8 mouse cellular contexts compared by ENCODE assay signal in the genomic region with DNA sequence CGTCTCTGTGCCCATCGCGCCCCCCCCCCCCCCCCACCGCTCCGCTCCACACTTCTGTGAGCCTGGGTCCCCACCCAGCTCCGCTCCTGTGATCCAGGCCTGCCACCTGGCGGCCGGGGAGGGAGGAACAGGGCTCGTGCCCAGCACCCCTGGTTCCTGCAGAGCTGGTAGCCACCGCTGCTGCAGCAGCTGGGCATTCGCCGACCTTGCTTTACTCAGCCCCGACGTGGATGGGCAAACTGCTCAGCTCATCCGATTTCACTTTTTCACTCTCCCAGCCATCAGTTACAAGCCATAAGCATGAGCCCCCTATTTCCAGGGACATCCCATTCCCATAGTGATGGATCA. TPM values are rescaled to one million over a fixed set of nuclear protein-coding genes. Genes with fewer than 3 reads are reported as not detected.
DNase-seq lines count a peak whose midpoint lies in the region; ATAC-seq and TF ChIP-seq lines count a peak whose summit lies in the region.

No protein-coding gene starts in this region.

- peak overlapping the region; percentile 97 for H3K27ac ChIP-seq in heart, embryonic 15.5 days
- H3K27ac ChIP-seq in liver, embryonic 15.5 days (replicated peaks): peak overlapping the region; percentile 55
- H3K27ac ChIP-seq in neural tube, embryonic 11.5 days (ENCODE audit: low read depth, low read length): peak overlapping the region; percentile 49; the same call in 1 of the 2 replicates
- peak overlapping the region; percentile 65 for H3K27ac ChIP-seq in stomach, postnatal 0 days (replicated peaks)

- WGBS in heart, embryonic 15.5 days: 0% methylated on average over 14 of the region's 15 CpGs
- WGBS in liver, embryonic 15.5 days (ENCODE audit: insufficient replicate concordance): 3% methylated on average over 13 of the region's 15 CpGs
- 1% methylated on average over 12 of the region's 15 CpGs for WGBS in neural tube, embryonic 11.5 days
- 0% methylated on average over 9 of the region's 15 CpGs for WGBS in stomach, postnatal 0 days

- 0 out of 2 replicates have a peak, but pooled peaks cover 3% of the 10 kb centered on the region for H3K27me3 ChIP-seq in heart, embryonic 15.5 days
- peaks cover 98% of the 10 kb centered on the region for H3K27me3 ChIP-seq in liver, embryonic 15.5 days
- H3K27me3 ChIP-seq in neural tube, embryonic 11.5 days (ENCODE audit: control insufficient read depth, insufficient read depth, low read length): peaks cover 9% of the 10 kb centered on the region
- H3K27me3 ChIP-seq in stomach, postnatal 0 days (ENCODE audit: control insufficient read depth, insufficient read depth, low read length): no peaks in the 10 kb centered on the region

- DNase-seq in CD4-positive, CD25-positive, alpha-beta regulatory T cell, adult 2 months (ENCODE audit: low read depth, low spot score): peak; percentile 91
- peak; percentile 92 to 94 for DNase-seq in adrenal gland, postnatal 36 days
- DNase-seq in kidney, postnatal 10 days: peak; percentile 93
- DNase-seq in neural tube, embryonic 11.5 days (ENCODE audit: low spot score): peak; percentile 86
- peak; percentile 91 for DNase-seq in stomach, postnatal 0 days (ENCODE audit: low spot score)

- H3K9ac ChIP-seq in heart, embryonic 15.5 days: peak overlapping the region; percentile 48; the same call in 1 of the 2 replicates
- peak overlapping the region; percentile 60; the same call in 1 of the 2 replicates for H3K9ac ChIP-seq in liver, embryonic 15.5 days
- peak overlapping the region; percentile 48 for H3K9ac ChIP-seq in neural tube, embryonic 11.5 days (ENCODE audit: low read length)
- H3K9ac ChIP-seq in stomach, postnatal 0 days (ENCODE audit: low read length): peak overlapping the region; percentile 45

- no peak for TF ChIP-seq EP300 in stomach, postnatal 0 days (optimal IDR thresholded peaks at IDR 0.05)

- peaks cover 52% of the 10 kb centered on the region for H3K4me1 ChIP-seq in heart, embryonic 15.5 days (replicated peaks)
- peaks cover 59% of the 10 kb centered on the region for H3K4me1 ChIP-seq in liver, embryonic 15.5 days (replicated peaks)
- H3K4me1 ChIP-seq in neural tube, embryonic 11.5 days (ENCODE audit: control insufficient read depth, insufficient read depth, low read length): peaks cover 28% of the 10 kb centered on the region
- peaks cover 7% of the 10 kb centered on the region; the same call in 1 of the 2 replicates for H3K4me1 ChIP-seq in stomach, postnatal 0 days (replicated peaks; ENCODE audit: control insufficient read depth, insufficient read depth)

- H3K4me2 ChIP-seq in heart, embryonic 15.5 days: peak overlapping the region; percentile 96
- H3K4me2 ChIP-seq in liver, embryonic 15.5 days: peak overlapping the region; percentile 96
- H3K4me2 ChIP-seq in neural tube, embryonic 11.5 days (ENCODE audit: low read depth): peak overlapping the region; percentile 96
- peak overlapping the region; percentile 83 for H3K4me2 ChIP-seq in stomach, postnatal 0 days (replicated peaks; ENCODE audit: low read depth)

- peaks cover 32% of the 10 kb centered on the region for H3K36me3 ChIP-seq in heart, embryonic 15.5 days
- H3K36me3 ChIP-seq in liver, embryonic 15.5 days (replicated peaks): no peaks in the 10 kb centered on the region
- H3K36me3 ChIP-seq in neural tube, embryonic 11.5 days (ENCODE audit: control insufficient read depth, insufficient read depth, low read length): peaks cover 3% of the 10 kb centered on the region; the same call in 1 of the 2 replicates
- peaks cover 14% of the 10 kb centered on the region; the same call in 1 of the 2 replicates for H3K36me3 ChIP-seq in stomach, postnatal 0 days (ENCODE audit: control insufficient read depth, insufficient read depth, low read length)

- TF ChIP-seq CTCF in stomach, postnatal 0 days (IDR thresholded peaks at IDR 0.05; ENCODE audit: low read depth): peak; percentile 93

- ATAC-seq in erythroid progenitor cell, adult 5-6 weeks (replicated peaks; ENCODE audit: low FRiP score, poor library complexity, severe bottlenecking): peak; percentile 77
- ATAC-seq in heart, embryonic 15.5 days (replicated peaks; ENCODE audit: insufficient number of reproducible peaks, insufficient read depth, low FRiP score, low read depth): peak; percentile 60
- peak; percentile 61 for ATAC-seq in liver, embryonic 15.5 days (ENCODE audit: insufficient read depth)
- ATAC-seq in neural tube, embryonic 11.5 days (ENCODE audit: insufficient read depth, low FRiP score, low TSS enrichment): peak; percentile 40
- peak; percentile 70 for ATAC-seq in stomach, postnatal 0 days (ENCODE audit: low FRiP score, low TSS enrichment)

- peak overlapping the region; percentile 85 for H3K4me3 ChIP-seq in heart, embryonic 15.5 days
- H3K4me3 ChIP-seq in liver, embryonic 15.5 days (replicated peaks): peak overlapping the region; percentile 67
- H3K4me3 ChIP-seq in neural tube, embryonic 11.5 days (ENCODE audit: low read depth, low read length): peak overlapping the region; percentile 75
- peak overlapping the region; percentile 70 for H3K4me3 ChIP-seq in stomach, postnatal 0 days (ENCODE audit: low read depth, low read length)

- H3K9me3 ChIP-seq in heart, embryonic 15.5 days (replicated peaks): no peaks in the 10 kb centered on the region
- no peaks in the 10 kb centered on the region for H3K9me3 ChIP-seq in liver, embryonic 15.5 days (replicated peaks)
- no peaks in the 10 kb centered on the region for H3K9me3 ChIP-seq in neural tube, embryonic 11.5 days (ENCODE audit: control insufficient read depth, low read length)
- H3K9me3 ChIP-seq in stomach, postnatal 0 days (ENCODE audit: control insufficient read depth, low read length): no peaks in the 10 kb centered on the region

RNA-seq across cellular contexts. Expression of a gene that starts 1.2 kb away (rescaled TPM):
- 10 to 100 TPM; 14.0 to 15.6 TPM for total RNA-seq in adrenal gland, postnatal 36 days (2021)
- not detected in 2 replicates for total RNA-seq in erythroid progenitor cell, adult 5-6 weeks (2015; ENCODE audit: low replicate concordance)
- 0.13 TPM in 1 of 2 replicates, not detected in the other for total RNA-seq in erythroid progenitor cell, adult 5-6 weeks (2017; ENCODE audit: low replicate concordance)
- 4.9 and 6.7 TPM in 2 replicates for polyA plus RNA-seq in heart, embryonic 15.5 days (2015; fragmentation: Nextera tagmentation; extraction: Ambion mirVana)
- polyA plus RNA-seq in liver, embryonic 15.5 days (2015; fragmentation: Nextera tagmentation; extraction: Ambion mirVana): 0.90 and 1.2 TPM in 2 replicates
- polyA plus RNA-seq in neural tube, embryonic 11.5 days (2014; fragmentation: Nextera tagmentation; extraction: Ambion mirVana): 6.3 and 7.4 TPM in 2 replicates
- 6.1 and 7.7 TPM in 2 replicates for polyA plus RNA-seq in stomach, postnatal 0 days (2015; fragmentation: Nextera tagmentation; extraction: Ambion mirVana)

RNA-seq across cellular contexts. Expression of a gene that starts 9.5 kb away (rescaled TPM):
- 100 to 1,000 TPM in 1 of 2 experiments, 10 to 100 TPM in 1; 81.5 to 110 TPM for total RNA-seq in adrenal gland, postnatal 36 days (2021)
- 15.9 and 18.4 TPM in 2 replicates for total RNA-seq in erythroid progenitor cell, adult 5-6 weeks (2015; ENCODE audit: low replicate concordance)
- total RNA-seq in erythroid progenitor cell, adult 5-6 weeks (2017; ENCODE audit: low replicate concordance): 4.2 and 5.0 TPM in 2 replicates
- polyA plus RNA-seq in heart, embryonic 15.5 days (2015; fragmentation: Nextera tagmentation; extraction: Ambion mirVana): 51.9 and 57.3 TPM in 2 replicates
- polyA plus RNA-seq in liver, embryonic 15.5 days (2015; fragmentation: Nextera tagmentation; extraction: Ambion mirVana): 13.9 and 15.8 TPM in 2 replicates
- polyA plus RNA-seq in neural tube, embryonic 11.5 days (2014; fragmentation: Nextera tagmentation; extraction: Ambion mirVana): 9.4 and 10.2 TPM in 2 replicates
- 91.3 and 103 TPM in 2 replicates for polyA plus RNA-seq in stomach, postnatal 0 days (2015; fragmentation: Nextera tagmentation; extraction: Ambion mirVana)

RNA-seq across cellular contexts. Expression of a gene that starts 17.1 kb away (rescaled TPM):
- 10 to 100 TPM; 53.8 to 57.1 TPM for total RNA-seq in adrenal gland, postnatal 36 days (2021)
- 17.7 and 33.1 TPM in 2 replicates for total RNA-seq in erythroid progenitor cell, adult 5-6 weeks (2015; ENCODE audit: low replicate concordance)
- 13.1 and 19.4 TPM in 2 replicates for total RNA-seq in erythroid progenitor cell, adult 5-6 weeks (2017; ENCODE audit: low replicate concordance)
- polyA plus RNA-seq in heart, embryonic 15.5 days (2015; fragmentation: Nextera tagmentation; extraction: Ambion mirVana): 14.2 and 20.0 TPM in 2 replicates
- polyA plus RNA-seq in liver, embryonic 15.5 days (2015; fragmentation: Nextera tagmentation; extraction: Ambion mirVana): 3.6 and 5.4 TPM in 2 replicates
- 29.7 and 31.7 TPM in 2 replicates for polyA plus RNA-seq in neural tube, embryonic 11.5 days (2014; fragmentation: Nextera tagmentation; extraction: Ambion mirVana)
- polyA plus RNA-seq in stomach, postnatal 0 days (2015; fragmentation: Nextera tagmentation; extraction: Ambion mirVana): 4.5 and 7.0 TPM in 2 replicates

RNA-seq across cellular contexts. Expression of a gene that starts 25.0 kb away (rescaled TPM):
- not detected for total RNA-seq in adrenal gland, postnatal 36 days (2021)
- not detected in 2 replicates for total RNA-seq in erythroid progenitor cell, adult 5-6 weeks (2015; ENCODE audit: low replicate concordance)
- not detected in 2 replicates for total RNA-seq in erythroid progenitor cell, adult 5-6 weeks (2017; ENCODE audit: low replicate concordance)
- polyA plus RNA-seq in heart, embryonic 15.5 days (2015; fragmentation: Nextera tagmentation; extraction: Ambion mirVana): 0.73 and 1.0 TPM in 2 replicates
- 0.14 and 0.17 TPM in 2 replicates for polyA plus RNA-seq in liver, embryonic 15.5 days (2015; fragmentation: Nextera tagmentation; extraction: Ambion mirVana)
- polyA plus RNA-seq in neural tube, embryonic 11.5 days (2014; fragmentation: Nextera tagmentation; extraction: Ambion mirVana): 1.3 and 1.4 TPM in 2 replicates
- 0.72 and 0.76 TPM in 2 replicates for polyA plus RNA-seq in stomach, postnatal 0 days (2015; fragmentation: Nextera tagmentation; extraction: Ambion mirVana)

RNA-seq across cellular contexts. Expression of a gene that starts 26.5 kb away (rescaled TPM):
- 10 to 100 TPM; 11.5 to 13.1 TPM for total RNA-seq in adrenal gland, postnatal 36 days (2021)
- 4.7 and 5.0 TPM in 2 replicates for total RNA-seq in erythroid progenitor cell, adult 5-6 weeks (2015; ENCODE audit: low replicate concordance)
- 6.3 and 7.3 TPM in 2 replicates for total RNA-seq in erythroid progenitor cell, adult 5-6 weeks (2017; ENCODE audit: low replicate concordance)
- 7.3 and 9.6 TPM in 2 replicates for polyA plus RNA-seq in heart, embryonic 15.5 days (2015; fragmentation: Nextera tagmentation; extraction: Ambion mirVana)
- polyA plus RNA-seq in liver, embryonic 15.5 days (2015; fragmentation: Nextera tagmentation; extraction: Ambion mirVana): 5.1 TPM in 2 replicates
- polyA plus RNA-seq in neural tube, embryonic 11.5 days (2014; fragmentation: Nextera tagmentation; extraction: Ambion mirVana): 10.1 and 10.6 TPM in 2 replicates
- 6.5 and 6.7 TPM in 2 replicates for polyA plus RNA-seq in stomach, postnatal 0 days (2015; fragmentation: Nextera tagmentation; extraction: Ambion mirVana)

Comparison
In these comparisons a context has a peak if more than half of its experiments do, and no peak if none do; other contexts are left out.
1. Peak in every context shown above with its lines: DNase-seq, ATAC-seq, H3K4me3 ChIP-seq and H3K27ac ChIP-seq.